Mouse (Mus musculus): ENCODE measurements at regions not wholly inside any gene's neighbourhood (a gene's known extent, or its start where the extent isn't known, plus 50 kb on each side); places are given as distances from the start of the nearest gene placed in this dataset.

DNA sequence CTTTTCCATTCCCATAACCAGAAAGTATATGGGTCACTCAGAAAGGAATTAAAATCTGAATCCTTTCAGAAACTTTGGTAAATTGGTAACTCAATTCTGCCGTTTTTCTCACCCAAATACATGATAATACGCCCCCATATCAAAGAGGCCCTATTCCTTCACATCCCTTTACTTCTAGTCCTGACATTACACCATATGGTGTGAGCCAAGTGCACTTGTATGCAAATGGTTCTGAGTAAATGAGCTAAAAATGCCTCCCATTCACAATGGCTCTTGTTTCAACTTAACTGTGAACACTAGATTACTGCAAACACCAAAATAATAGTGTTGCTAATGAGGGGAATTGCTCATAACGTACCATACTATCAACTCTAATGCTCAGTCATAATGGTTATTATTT lies 201.7 kb upstream of the Acvr2a start:
- TF ChIP-seq CTCF (IDR thresholded peaks at IDR 0.05; ENCODE audit: low read depth, low read length) = no peak
- TF ChIP-seq GATA1 (IDR thresholded peaks at IDR 0.05; ENCODE audit: borderline replicate concordance, low read length) = no peak
